ENCODE assay signal across 8 mouse cellular contexts in genomic region chr11:61486458-61487219, GRCm38 (mm10). TPM values are rescaled to one million over a fixed set of nuclear protein-coding genes. Genes with fewer than 3 reads are reported as not detected.
DNase-seq lines count a peak whose midpoint lies in the region; ATAC-seq and TF ChIP-seq lines count a peak whose summit lies in the region.

No protein-coding gene starts in this region.

- no peak for TF ChIP-seq CTCF in layer of hippocampus, adult 2 months (conservative IDR thresholded peaks at IDR 0.05)

- H3K4me1 ChIP-seq in forebrain, embryonic 16.5 days (replicated peaks; ENCODE audit: control insufficient read depth, insufficient read depth, low read length) = peaks cover 65% of the 10 kb centered on the region
- peaks cover 22% of the 10 kb centered on the region for H3K4me1 ChIP-seq in midbrain, embryonic 14.5 days (ENCODE audit: control insufficient read depth, insufficient read depth, low read length)

- no peaks in the 10 kb centered on the region for H3K9me3 ChIP-seq in forebrain, embryonic 16.5 days (ENCODE audit: control insufficient read depth, low read length)
- no peaks in the 10 kb centered on the region for H3K9me3 ChIP-seq in midbrain, embryonic 14.5 days (ENCODE audit: control insufficient read depth, low read length)

- H3K4me2 ChIP-seq in forebrain, embryonic 16.5 days (ENCODE audit: low read length) = peak overlapping the region; percentile 38
- H3K4me2 ChIP-seq in midbrain, embryonic 14.5 days (ENCODE audit: low read length) = 0 out of 2 replicates have a peak overlapping the region, but pooled peaks have one; percentile 36

- H3K36me3 ChIP-seq in forebrain, embryonic 16.5 days (ENCODE audit: control insufficient read depth, insufficient read depth) = peaks cover 29% of the 10 kb centered on the region
- H3K36me3 ChIP-seq in midbrain, embryonic 14.5 days (ENCODE audit: control insufficient read depth, insufficient read depth, low read length) = peaks cover 41% of the 10 kb centered on the region

- no peak for ATAC-seq in cerebellum, adult (ENCODE audit: insufficient number of reproducible peaks, low FRiP score, low TSS enrichment)
- no peak for ATAC-seq in forebrain, embryonic 16.5 days
- no peak for ATAC-seq in midbrain, embryonic 14.5 days (ENCODE audit: low FRiP score, low TSS enrichment)

- no peak overlapping the region for H3K9ac ChIP-seq in forebrain, embryonic 16.5 days (replicated peaks; ENCODE audit: low read depth, low read length)
- H3K9ac ChIP-seq in midbrain, embryonic 14.5 days (replicated peaks; ENCODE audit: low read length) = no peak overlapping the region

- peak overlapping the region; percentile 90 for H3K27ac ChIP-seq in layer of hippocampus, adult 2 months
- peak overlapping the region; percentile 98; the same call in 1 of the 2 replicates for H3K27ac ChIP-seq in forebrain, embryonic 16.5 days (ENCODE audit: low read length)
- no peak overlapping the region for H3K27ac ChIP-seq in midbrain, embryonic 14.5 days (replicated peaks; ENCODE audit: low read depth, low read length)

- no peaks in the 10 kb centered on the region for H3K27me3 ChIP-seq in forebrain, embryonic 16.5 days (replicated peaks; ENCODE audit: control insufficient read depth, insufficient read depth, low read length)
- H3K27me3 ChIP-seq in midbrain, embryonic 14.5 days (ENCODE audit: control insufficient read depth, insufficient read depth, low read length) = no peaks in the 10 kb centered on the region

- WGBS in forebrain, embryonic 16.5 days = 88% methylated on average over 14 of the region's 14 CpGs
- 91% methylated on average over 14 of the region's 14 CpGs for WGBS in midbrain, embryonic 14.5 days

- no peak overlapping the region for H3K4me3 ChIP-seq in layer of hippocampus, adult 2 months
- no peak overlapping the region for H3K4me3 ChIP-seq in forebrain, embryonic 16.5 days (replicated peaks; ENCODE audit: low read length)
- no peak overlapping the region for H3K4me3 ChIP-seq in midbrain, embryonic 14.5 days (replicated peaks; ENCODE audit: low read depth, low read length)

- DNase-seq in cerebellum, postnatal 25 days = peak; percentile 40 to 45
- DNase-seq in layer of hippocampus, adult 2 months (ENCODE audit: low spot score in 2 of 2) = no peak
- no peak for DNase-seq in layer of hippocampus, postnatal 36 days
- DNase-seq in midbrain, embryonic 14.5 days = no peak
- DNase-seq in adrenal gland, postnatal 25 days = no peak
- no peak for DNase-seq in ovary, postnatal 10 days (ENCODE audit: low spot score)

RNA-seq across cellular contexts. Expression of gene Mfap4, which starts 1.4 kb away (rescaled TPM):
- 1 to 10 TPM; 4.8 to 5.0 TPM for total RNA-seq in layer of hippocampus, adult 2 months (2021)
- total RNA-seq in layer of hippocampus, postnatal 36 days (2021) = 1 to 10 TPM; 4.6 to 5.4 TPM
- polyA plus RNA-seq in forebrain, embryonic 16.5 days (2015; fragmentation: Nextera tagmentation; extraction: Ambion mirVana) = 47.4 and 55.0 TPM in 2 replicates
- polyA plus RNA-seq in midbrain, embryonic 14.5 days (2014; fragmentation: Nextera tagmentation; extraction: Ambion mirVana) = 18.8 and 29.8 TPM in 2 replicates
- 3.5 and 4.2 TPM in 2 replicates for total RNA-seq in adrenal gland, postnatal 25 days (2021)

RNA-seq across cellular contexts. Expression of gene Mapk7, which starts 7.6 kb away (rescaled TPM):
- 10 to 100 TPM; 26.2 to 28.5 TPM for total RNA-seq in layer of hippocampus, adult 2 months (2021)
- 10 to 100 TPM; 28.8 to 33.1 TPM for total RNA-seq in layer of hippocampus, postnatal 36 days (2021)
- polyA plus RNA-seq in forebrain, embryonic 16.5 days (2015; fragmentation: Nextera tagmentation; extraction: Ambion mirVana) = 111 and 118 TPM in 2 replicates
- 52.9 and 58.5 TPM in 2 replicates for polyA plus RNA-seq in midbrain, embryonic 14.5 days (2014; fragmentation: Nextera tagmentation; extraction: Ambion mirVana)
- total RNA-seq in adrenal gland, postnatal 25 days (2021) = 21.6 and 23.9 TPM in 2 replicates

RNA-seq across cellular contexts. Expression of gene B9d1, which starts 18.3 kb away (rescaled TPM):
- 10 to 100 TPM; 47.4 to 47.9 TPM for total RNA-seq in layer of hippocampus, adult 2 months (2021)
- 10 to 100 TPM; 42.6 TPM for total RNA-seq in layer of hippocampus, postnatal 36 days (2021)
- 32.6 and 36.1 TPM in 2 replicates for polyA plus RNA-seq in forebrain, embryonic 16.5 days (2015; fragmentation: Nextera tagmentation; extraction: Ambion mirVana)
- 32.0 and 40.7 TPM in 2 replicates for polyA plus RNA-seq in midbrain, embryonic 14.5 days (2014; fragmentation: Nextera tagmentation; extraction: Ambion mirVana)
- total RNA-seq in adrenal gland, postnatal 25 days (2021) = 13.8 and 19.9 TPM in 2 replicates

RNA-seq across cellular contexts. Expression of gene Rnf112, which starts 32.7 kb away (rescaled TPM):
- total RNA-seq in layer of hippocampus, adult 2 months (2021) = 100 to 1,000 TPM; 543 to 554 TPM
- total RNA-seq in layer of hippocampus, postnatal 36 days (2021) = 100 to 1,000 TPM; 542 to 544 TPM
- 22.6 and 35.7 TPM in 2 replicates for polyA plus RNA-seq in forebrain, embryonic 16.5 days (2015; fragmentation: Nextera tagmentation; extraction: Ambion mirVana)
- 8.5 and 21.2 TPM in 2 replicates for polyA plus RNA-seq in midbrain, embryonic 14.5 days (2014; fragmentation: Nextera tagmentation; extraction: Ambion mirVana)
- total RNA-seq in adrenal gland, postnatal 25 days (2021) = 1.2 and 2.4 TPM in 2 replicates

Comparison
In these comparisons a context has a peak if more than half of its experiments do, and no peak if none do; other contexts are left out.
1. DNase-seq: peak in cerebellum, postnatal 25 days (2 of 2); none in layer of hippocampus, adult 2 months (0 of 2), layer of hippocampus, postnatal 36 days (0 of 2), midbrain, embryonic 14.5 days (single experiment), adrenal gland, postnatal 25 days (single experiment) and ovary, postnatal 10 days (single experiment).